9 mouse cellular contexts compared by ENCODE assay signal in the genomic region with DNA sequence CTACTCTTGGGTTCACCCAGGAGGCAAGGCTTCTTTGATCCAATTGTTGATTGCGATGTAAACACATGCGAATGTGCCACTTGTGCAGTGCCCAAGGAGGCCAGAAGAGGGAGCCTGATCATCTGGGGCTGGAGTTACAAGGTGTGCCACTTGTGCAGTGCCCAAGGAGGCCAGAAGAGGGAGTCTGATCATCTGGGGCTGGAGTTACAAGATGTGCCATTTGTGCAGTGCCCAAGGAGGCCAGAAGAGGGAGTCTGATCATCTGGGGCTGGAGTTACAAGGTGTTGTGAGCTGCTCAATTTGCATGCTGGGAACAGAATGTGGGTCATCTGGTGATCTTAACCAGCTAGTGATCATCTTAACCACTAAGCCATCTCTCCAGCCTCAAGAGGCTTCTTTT.
A peak's percentile ranks its signal among the peaks of the same experiment; 100 is the strongest.
DNase-seq lines count a peak whose midpoint lies in the region; ATAC-seq lines count a peak whose summit lies in the region.
"Had no signal": no experiment of that assay in that cellular context is flagged by ENCODE, and none has a peak within 500 bp of the region (broad histone marks: within the 10 kb centered on the region; RNA-seq: fewer than 3 reads in every experiment).

No protein-coding gene starts in this region.

- no peak overlapping the region for H3K4me3 ChIP-seq in forebrain, embryonic 14.5 days (ENCODE audit: low read depth, low read length)
- no peak overlapping the region for H3K4me3 ChIP-seq in forebrain, embryonic 12.5 days (replicated peaks)
- H3K4me3 ChIP-seq in stomach, embryonic 15.5 days (replicated peaks), result no peak overlapping the region
- H3K4me3 ChIP-seq: limb, embryonic 13.5 days had no signal

- H3K9ac ChIP-seq in forebrain, embryonic 14.5 days (ENCODE audit: low read length), result no peak overlapping the region
- no peak overlapping the region for H3K9ac ChIP-seq in forebrain, embryonic 12.5 days
- H3K9ac ChIP-seq in stomach, embryonic 15.5 days, result no peak overlapping the region
- H3K9ac ChIP-seq: limb, embryonic 13.5 days had no signal

- H3K27me3 ChIP-seq in forebrain, embryonic 14.5 days (replicated peaks; ENCODE audit: control insufficient read depth, insufficient read depth, low read length), result no peaks in the 10 kb centered on the region
- peaks cover 5% of the 10 kb centered on the region; the same call in 1 of the 2 replicates for H3K27me3 ChIP-seq in forebrain, embryonic 12.5 days
- no peaks in the 10 kb centered on the region for H3K27me3 ChIP-seq in stomach, embryonic 15.5 days (replicated peaks)
- H3K27me3 ChIP-seq: limb, embryonic 13.5 days had no signal

- intact Hi-C loops in heart, postnatal 10 days (cut with DNase I), result no loop called here

- 63% methylated on average over 2 of the region's 2 CpGs for WGBS in forebrain, embryonic 14.5 days
- WGBS in forebrain, embryonic 12.5 days, result 64% methylated on average over 2 of the region's 2 CpGs
- 74% methylated on average over 2 of the region's 2 CpGs for WGBS in stomach, embryonic 15.5 days

- ATAC-seq in forebrain, embryonic 14.5 days, result peak; percentile 37; the same call in 1 of the 2 replicates
- ATAC-seq in forebrain, embryonic 12.5 days (ENCODE audit: low FRiP score), result no peak
- ATAC-seq in stomach, embryonic 15.5 days (ENCODE audit: insufficient read depth, low FRiP score, low read depth), result peak; percentile 48; the same call in 1 of the 2 replicates

- no peaks in the 10 kb centered on the region for H3K9me3 ChIP-seq in forebrain, embryonic 14.5 days (replicated peaks; ENCODE audit: control insufficient read depth, low read length)
- H3K9me3 ChIP-seq in forebrain, embryonic 12.5 days, result no peaks in the 10 kb centered on the region
- no peaks in the 10 kb centered on the region for H3K9me3 ChIP-seq in stomach, embryonic 15.5 days
- H3K9me3 ChIP-seq: limb, embryonic 13.5 days had no signal

- no peaks in the 10 kb centered on the region for H3K4me1 ChIP-seq in forebrain, embryonic 14.5 days (ENCODE audit: control insufficient read depth, insufficient read depth, low read length)
- H3K4me1 ChIP-seq in forebrain, embryonic 12.5 days, result peaks cover 9% of the 10 kb centered on the region
- H3K4me1 ChIP-seq in stomach, embryonic 15.5 days, result no peaks in the 10 kb centered on the region

- H3K36me3 ChIP-seq in forebrain, embryonic 14.5 days (ENCODE audit: control insufficient read depth, insufficient read depth, low read length), result peaks cover 7% of the 10 kb centered on the region; the same call in 1 of the 2 replicates
- H3K36me3 ChIP-seq in forebrain, embryonic 12.5 days (replicated peaks), result no peaks in the 10 kb centered on the region
- H3K36me3 ChIP-seq in stomach, embryonic 15.5 days, result no peaks in the 10 kb centered on the region

- no peak overlapping the region for H3K27ac ChIP-seq in forebrain, embryonic 14.5 days (ENCODE audit: low read depth, low read length)
- H3K27ac ChIP-seq in forebrain, embryonic 12.5 days, result no peak overlapping the region
- no peak overlapping the region for H3K27ac ChIP-seq in stomach, embryonic 15.5 days
- H3K27ac ChIP-seq: limb, embryonic 13.5 days had no signal

- no peak overlapping the region for H3K4me2 ChIP-seq in forebrain, embryonic 14.5 days (ENCODE audit: low read length)
- no peak overlapping the region for H3K4me2 ChIP-seq in forebrain, embryonic 12.5 days
- no peak overlapping the region for H3K4me2 ChIP-seq in stomach, embryonic 15.5 days
- H3K4me2 ChIP-seq: limb, embryonic 13.5 days had no signal

- DNase-seq in forebrain, embryonic 14.5 days (ENCODE audit: low spot score), result peak; percentile 42
- DNase-seq in adrenal gland, adult 18-20 months (ENCODE audit: low spot score in 2 of 2), result peak; percentile 63 to 70
- DNase-seq in embryo, embryonic 10 days (ENCODE audit: low spot score), result peak; percentile 71
- peak; percentile 44 to 70 for DNase-seq in heart, postnatal 10 days
- DNase-seq in layer of hippocampus, postnatal 14 days (ENCODE audit: low spot score in 2 of 2), result peak; percentile 44 to 45
- peak; percentile 57 for DNase-seq in mesoderm, embryonic 11.5 days (ENCODE audit: low read depth, low spot score)
